ENCODE assay signal across 27 mouse cellular contexts in the genomic region with DNA sequence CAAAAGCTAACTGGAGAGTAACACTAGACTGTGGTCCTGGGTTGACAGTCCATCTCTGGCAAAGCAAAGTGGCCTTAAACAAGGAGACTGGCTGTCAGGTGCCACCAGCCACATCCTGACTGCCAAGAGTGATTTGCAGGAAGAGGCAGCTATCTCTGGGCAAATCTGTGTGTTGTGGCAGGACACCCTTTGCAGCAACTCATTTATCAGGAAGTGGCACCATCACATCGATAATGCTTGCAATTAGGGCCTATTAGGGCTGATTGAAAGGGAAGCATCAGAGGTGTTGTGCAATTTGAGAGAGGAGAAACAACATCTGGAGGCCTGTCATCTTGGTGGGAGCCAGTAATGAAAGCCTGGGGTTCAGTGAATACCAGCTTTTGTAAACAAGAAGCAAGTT. TPM values are rescaled to one million over a fixed set of nuclear protein-coding genes. Genes with fewer than 3 reads are reported as not detected.
DNase-seq lines count a peak whose midpoint lies in the region; ATAC-seq lines count a peak whose summit lies in the region.
"Had no signal": no experiment of that assay in that cellular context is flagged by ENCODE, and none has a peak within 500 bp of the region (broad histone marks: within the 10 kb centered on the region; RNA-seq: fewer than 3 reads in every experiment).

No protein-coding gene starts in this region.

- H3K27ac ChIP-seq in embryonic facial prominence, embryonic 12.5 days, result 0 out of 2 replicates have a peak overlapping the region, but pooled peaks have one; percentile 3
- H3K27ac ChIP-seq in embryonic facial prominence, embryonic 10.5 days (replicated peaks), result no peak overlapping the region
- H3K27ac ChIP-seq: forebrain, embryonic 10.5 days; forebrain, embryonic 13.5 days; heart, adult 2 months; hindbrain, embryonic 10.5 days; hindbrain, embryonic 14.5 days; hindbrain, postnatal 0 days had no signal

- 58% methylated on average over 1 of the region's 1 CpGs for WGBS in embryonic facial prominence, embryonic 12.5 days
- WGBS in embryonic facial prominence, embryonic 10.5 days, result 59% methylated on average over 1 of the region's 1 CpGs

- no peaks in the 10 kb centered on the region for H3K9me3 ChIP-seq in embryonic facial prominence, embryonic 12.5 days
- H3K9me3 ChIP-seq in embryonic facial prominence, embryonic 10.5 days, result no peaks in the 10 kb centered on the region
- H3K9me3 ChIP-seq: forebrain, embryonic 10.5 days; forebrain, embryonic 13.5 days; hindbrain, embryonic 10.5 days had no signal

- H3K4me3 ChIP-seq in embryonic facial prominence, embryonic 12.5 days, result no peak overlapping the region
- no peak overlapping the region for H3K4me3 ChIP-seq in embryonic facial prominence, embryonic 10.5 days
- H3K4me3 ChIP-seq: forebrain, embryonic 10.5 days; forebrain, embryonic 13.5 days; heart, adult 2 months; hindbrain, embryonic 10.5 days had no signal

- no peak overlapping the region for H3K9ac ChIP-seq in embryonic facial prominence, embryonic 12.5 days
- H3K9ac ChIP-seq: forebrain, embryonic 13.5 days; hindbrain, embryonic 14.5 days had no signal

- DNase-seq in embryonic facial prominence, embryonic 10.5 days (ENCODE audit: low spot score), result no peak
- peak; percentile 81 for DNase-seq in 416B (ENCODE audit: low read depth)
- DNase-seq in MN1 (ENCODE audit: low spot score), result peak; percentile 10
- DNase-seq in heart, adult 8-10 months (ENCODE audit: low spot score), result no peak
- DNase-seq in right cerebral cortex, postnatal 36 days (ENCODE audit: low spot score in 2 of 2), result no peak
- no peak for DNase-seq in layer of hippocampus, adult 11-12 months (ENCODE audit: low spot score)
- DNase-seq: adrenal gland, postnatal 10 days; adrenal gland, postnatal 36 days; B cell, adult 2 months; cerebellum, adult 18-20 months; cerebellum, adult 9-10 months; cerebellum, postnatal 14 days; gastrocnemius, postnatal 25 days; heart, adult 2 months had no signal

- no peak overlapping the region for H3K4me2 ChIP-seq in embryonic facial prominence, embryonic 12.5 days (replicated peaks)
- H3K4me2 ChIP-seq: forebrain, embryonic 13.5 days; heart, embryonic 11.5 days; hindbrain, embryonic 14.5 days had no signal

- ATAC-seq in embryonic facial prominence, embryonic 12.5 days (ENCODE audit: insufficient number of reproducible peaks, insufficient read depth, low FRiP score, low TSS enrichment), result no peak
- peak; percentile 76 to 77 for ATAC-seq in hematopoietic stem cell, adult 5-6 weeks (replicated peaks in 1 of 2; ENCODE audit: insufficient read depth in 1 of 2, low FRiP score in 2 of 2, low TSS enrichment in 1 of 2, low read depth in 1 of 2, poor library complexity in 2 of 2, severe bottlenecking in 2 of 2)
- ATAC-seq: CD4-positive, CD25-positive, alpha-beta regulatory T cell, adult 4 months; forebrain, embryonic 13.5 days; forebrain, embryonic 16.5 days; hindbrain, postnatal 0 days; inflammation-experienced regulatory T-cells, adult 6 months; intestine, embryonic 16.5 days; Patski had no signal

- no peaks in the 10 kb centered on the region for H3K36me3 ChIP-seq in embryonic facial prominence, embryonic 12.5 days
- H3K36me3 ChIP-seq in embryonic facial prominence, embryonic 10.5 days (replicated peaks), result no peaks in the 10 kb centered on the region
- H3K36me3 ChIP-seq: forebrain, embryonic 10.5 days; hindbrain, embryonic 10.5 days had no signal

- H3K27me3 ChIP-seq in embryonic facial prominence, embryonic 12.5 days, result no peaks in the 10 kb centered on the region
- H3K27me3 ChIP-seq in embryonic facial prominence, embryonic 10.5 days (replicated peaks; ENCODE audit: low read depth, poor library complexity, severe bottlenecking), result no peaks in the 10 kb centered on the region
- H3K27me3 ChIP-seq: forebrain, embryonic 13.5 days; Patski had no signal

- 0 out of 2 replicates have a peak, but pooled peaks cover 7% of the 10 kb centered on the region for H3K4me1 ChIP-seq in embryonic facial prominence, embryonic 12.5 days
- H3K4me1 ChIP-seq in embryonic facial prominence, embryonic 10.5 days, result peaks cover 13% of the 10 kb centered on the region
- H3K4me1 ChIP-seq: forebrain, embryonic 10.5 days; forebrain, embryonic 13.5 days; hindbrain, embryonic 10.5 days had no signal

RNA-seq across cellular contexts. Expression of a gene that starts 49.5 kb away (rescaled TPM):
- 11.9 and 15.9 TPM in 2 replicates for polyA plus RNA-seq in embryonic facial prominence, embryonic 12.5 days (2016; fragmentation: Nextera tagmentation; extraction: Ambion mirVana)
- polyA plus RNA-seq in embryonic facial prominence, embryonic 10.5 days (2016; fragmentation: Nextera tagmentation; extraction: Ambion mirVana), result 10.6 and 10.7 TPM in 2 replicates
- total RNA-seq in hematopoietic stem cell, adult 5-6 weeks (2017), result 15.1 and 16.9 TPM in 2 replicates
- total RNA-seq in heart, adult 8-10 months (2022), result 1 to 10 TPM; 4.6 to 6.7 (median 5.5) TPM

RNA-seq across cellular contexts. Expression of a gene that starts 55.2 kb away (rescaled TPM):
- polyA plus RNA-seq in embryonic facial prominence, embryonic 12.5 days (2016; fragmentation: Nextera tagmentation; extraction: Ambion mirVana), result 52.2 and 53.0 TPM in 2 replicates
- 53.6 and 59.1 TPM in 2 replicates for polyA plus RNA-seq in embryonic facial prominence, embryonic 10.5 days (2016; fragmentation: Nextera tagmentation; extraction: Ambion mirVana)
- total RNA-seq in hematopoietic stem cell, adult 5-6 weeks (2017), result 44.6 and 47.8 TPM in 2 replicates
- total RNA-seq in heart, adult 8-10 months (2022), result 10 to 100 TPM; 17.6 to 26.7 (median 21.9) TPM

Comparison
In these comparisons a context has a peak if more than half of its experiments do, and no peak if none do; other contexts are left out.
1. DNase-seq: peak in 416B (single experiment) and MN1 (single experiment); none in embryonic facial prominence, embryonic 10.5 days (single experiment), heart, adult 8-10 months (single experiment), right cerebral cortex, postnatal 36 days (0 of 2) and layer of hippocampus, adult 11-12 months (single experiment).